ENCODE assay signal across 10 mouse cellular contexts in genomic region chr7:75655180-75656074, GRCm38 (mm10).
DNase-seq lines count a peak whose midpoint lies in the region; ATAC-seq and TF ChIP-seq lines count a peak whose summit lies in the region.
"Had no signal": no experiment of that assay in that cellular context is flagged by ENCODE, and none has a peak within 500 bp of the region (broad histone marks: within the 10 kb centered on the region; RNA-seq: fewer than 3 reads in every experiment).

No protein-coding gene starts in this region.

- H3K27me3 ChIP-seq in heart, embryonic 16.5 days (ENCODE audit: control insufficient read depth, insufficient read depth, low read length) = no peaks in the 10 kb centered on the region
- H3K27me3 ChIP-seq in intestine, postnatal 0 days (replicated peaks; ENCODE audit: control insufficient read depth, insufficient read depth, low read length) = no peaks in the 10 kb centered on the region
- H3K27me3 ChIP-seq in stomach, postnatal 0 days (ENCODE audit: control insufficient read depth, insufficient read depth, low read length) = no peaks in the 10 kb centered on the region

- ATAC-seq in heart, embryonic 16.5 days (replicated peaks; ENCODE audit: extremely low read depth, insufficient read depth, low FRiP score) = no peak; the same call in 1 of the 2 replicates
- no peak for ATAC-seq in intestine, postnatal 0 days
- ATAC-seq in stomach, postnatal 0 days (ENCODE audit: low FRiP score, low TSS enrichment) = no peak

- peak overlapping the region; percentile 38 for H3K4me3 ChIP-seq in heart, embryonic 16.5 days (ENCODE audit: low read length)
- H3K4me3 ChIP-seq in intestine, postnatal 0 days (ENCODE audit: low read depth, low read length) = 0 out of 2 replicates have a peak overlapping the region, but pooled peaks have one; percentile 18
- no peak overlapping the region for H3K4me3 ChIP-seq in stomach, postnatal 0 days (ENCODE audit: low read depth, low read length)

- DNase-seq in heart, postnatal 36 days = no peak
- peak; percentile 39 for DNase-seq in thymus, postnatal 0 days (ENCODE audit: low spot score)
- DNase-seq in thymus, postnatal 14 days = no peak
- DNase-seq in stomach, postnatal 0 days (ENCODE audit: low spot score) = no peak
- DNase-seq in left cerebral cortex, postnatal 10 days (ENCODE audit: extremely low spot score in 1 of 2, low spot score in 2 of 2) = no peak
- DNase-seq in gastrocnemius, postnatal 14 days = no peak
- DNase-seq: cerebellum, adult 9-10 months; right cerebral cortex, adult 18-20 months had no signal

- peak overlapping the region; percentile 34; the same call in 1 of the 2 replicates for H3K9ac ChIP-seq in heart, embryonic 16.5 days (ENCODE audit: low read length)
- no peak overlapping the region for H3K9ac ChIP-seq in intestine, postnatal 0 days (ENCODE audit: low read depth, low read length)
- peak overlapping the region; percentile 24; the same call in 1 of the 2 replicates for H3K9ac ChIP-seq in stomach, postnatal 0 days (ENCODE audit: low read length)

- intact Hi-C loops in heart, postnatal 36 days (cut with DNase I) = no loop called here
- intact Hi-C loops in left cerebral cortex, postnatal 10 days (cut with DNase I) = no loop called here
- intact Hi-C loops in gastrocnemius, postnatal 14 days (cut with DNase I; ENCODE audit: low total_unique reads) = no loop called here

- no peaks in the 10 kb centered on the region for H3K36me3 ChIP-seq in heart, embryonic 16.5 days (ENCODE audit: control insufficient read depth, insufficient read depth)
- H3K36me3 ChIP-seq in intestine, postnatal 0 days (ENCODE audit: control insufficient read depth, insufficient read depth) = no peaks in the 10 kb centered on the region
- H3K36me3 ChIP-seq in stomach, postnatal 0 days (ENCODE audit: control insufficient read depth, insufficient read depth, low read length) = no peaks in the 10 kb centered on the region

- WGBS in heart, embryonic 16.5 days = 61% methylated on average over 11 of the region's 11 CpGs
- WGBS in intestine, postnatal 0 days = 53% methylated on average over 11 of the region's 11 CpGs
- 60% methylated on average over 11 of the region's 11 CpGs for WGBS in stomach, postnatal 0 days

- H3K27ac ChIP-seq in heart, embryonic 16.5 days (ENCODE audit: low read length) = peak overlapping the region; percentile 63
- no peak overlapping the region; the same call in 1 of the 2 replicates for H3K27ac ChIP-seq in intestine, postnatal 0 days (ENCODE audit: low read depth, low read length)
- H3K27ac ChIP-seq in stomach, postnatal 0 days (replicated peaks) = 0 out of 2 replicates have a peak overlapping the region, but pooled peaks have one; percentile 14

- no peak for TF ChIP-seq CTCF in intestine, postnatal 0 days (IDR thresholded peaks at IDR 0.05; ENCODE audit: low read depth)
- TF ChIP-seq CTCF in stomach, postnatal 0 days (IDR thresholded peaks at IDR 0.05; ENCODE audit: low read depth) = no peak

- TF ChIP-seq EP300 in stomach, postnatal 0 days (optimal IDR thresholded peaks at IDR 0.05) = no peak

- peaks cover 14% of the 10 kb centered on the region for H3K4me1 ChIP-seq in heart, embryonic 16.5 days (ENCODE audit: control insufficient read depth, insufficient read depth, low read length)
- H3K4me1 ChIP-seq in intestine, postnatal 0 days (replicated peaks; ENCODE audit: control insufficient read depth, insufficient read depth, low read length) = no peaks in the 10 kb centered on the region
- no peaks in the 10 kb centered on the region for H3K4me1 ChIP-seq in stomach, postnatal 0 days (replicated peaks; ENCODE audit: control insufficient read depth, insufficient read depth)

- H3K9me3 ChIP-seq in heart, embryonic 16.5 days (replicated peaks; ENCODE audit: control insufficient read depth, low read length) = no peaks in the 10 kb centered on the region
- no peaks in the 10 kb centered on the region for H3K9me3 ChIP-seq in intestine, postnatal 0 days (ENCODE audit: control insufficient read depth)
- no peaks in the 10 kb centered on the region for H3K9me3 ChIP-seq in stomach, postnatal 0 days (ENCODE audit: control insufficient read depth, low read length)

- H3K4me2 ChIP-seq in heart, embryonic 16.5 days (ENCODE audit: low read depth, low read length) = peak overlapping the region; percentile 58
- H3K4me2 ChIP-seq in intestine, postnatal 0 days (replicated peaks; ENCODE audit: low read depth) = peak overlapping the region; percentile 56
- H3K4me2 ChIP-seq in stomach, postnatal 0 days (replicated peaks; ENCODE audit: low read depth) = peak overlapping the region; percentile 20; the same call in 1 of the 2 replicates
